Mouse (Mus musculus): ENCODE results near the gene Fam183b.
"Not testable (repeated sequence)": the region's sequence is repeated elsewhere in the genome, so short reads cannot be mapped to it uniquely, and the experiment has no call there.

Gene Fam183b

GRCm38 (mm10) chr11:58801558-58802228, at the start of gene Fam183b:
TSS of gene Fam183b (minus strand) at chr11:58801960.
- DNase-seq: peak; percentile 77 to 80

- DNase-seq: no peak
Measured at GRCm38 (mm10) chr11:58849731-58850130, 48.0 kb upstream of the Fam183b start.

- no peak for DNase-seq
Measured at GRCm38 (mm10) chr11:58847636-58848035, 45.9 kb upstream of the Fam183b start.

- peak; percentile 89 to 97 for DNase-seq
Measured at GRCm38 (mm10) chr11:58846919-58847461, 45.2 kb upstream of the Fam183b start, which contains the start of gene Gm12258. TSS of gene Gm12258 (plus strand) at chr11:58847158.

GRCm38 (mm10) chr11:58838951-58839350, 37.2 kb upstream of the Fam183b start, which contains the start of gene Olfr311:
TSS of gene Olfr311 (plus strand) at chr11:58839251.
- DNase-seq: not testable (repeated sequence)

- DNase-seq: not testable (repeated sequence)
Measured at GRCm38 (mm10) chr11:58832541-58832940, 30.8 kb upstream of the Fam183b start.

- DNase-seq: no peak
Measured at GRCm38 (mm10) chr11:58829764-58830163, 28.0 kb upstream of the Fam183b start.

GRCm38 (mm10) chr11:58828937-58829336, 27.2 kb upstream of the Fam183b start, which contains the start of gene Olfr312:
TSS of gene Olfr312 (plus strand) at chr11:58829237.
- not testable (repeated sequence) for DNase-seq

- no peak for DNase-seq
Measured at GRCm38 (mm10) chr11:58815676-58816075, 13.9 kb upstream of the Fam183b start.

- DNase-seq: not testable (repeated sequence)
Measured at GRCm38 (mm10) chr11:58814700-58815099, 12.9 kb upstream of the Fam183b start, which contains the start of gene Olfr313. TSS of gene Olfr313 (plus strand) at chr11:58815000.

- DNase-seq: no peak
Measured at GRCm38 (mm10) chr11:58812001-58812400, 10.2 kb upstream of the Fam183b start.

- no peak for DNase-seq
Measured at GRCm38 (mm10) chr11:58804393-58804792, 2.6 kb upstream of the Fam183b start.

- DNase-seq: no peak
Measured at GRCm38 (mm10) chr11:58803871-58804270, 2.1 kb upstream of the Fam183b start.

GRCm38 (mm10) chr11:58799747-58800146, 2.0 kb downstream of the Fam183b start:
- DNase-seq: no peak

GRCm38 (mm10) chr11:58796850-58797249, 4.9 kb downstream of the Fam183b start:
- DNase-seq: peak; percentile 26 to 41

- DNase-seq: no peak
Measured at GRCm38 (mm10) chr11:58795856-58796255, 5.9 kb downstream of the Fam183b start.

- DNase-seq: no peak
Measured at GRCm38 (mm10) chr11:58790646-58791045, 11.1 kb downstream of the Fam183b start.

GRCm38 (mm10) chr11:58790053-58790452, 11.7 kb downstream of the Fam183b start:
- DNase-seq: no peak

- no peak for DNase-seq
Measured at GRCm38 (mm10) chr11:58789532-58789931, 12.2 kb downstream of the Fam183b start.

- no peak for DNase-seq
Measured at GRCm38 (mm10) chr11:58788346-58788745, 13.4 kb downstream of the Fam183b start.

GRCm38 (mm10) chr11:58787651-58788050, 14.1 kb downstream of the Fam183b start:
- DNase-seq: no peak

GRCm38 (mm10) chr11:58784182-58784581, 17.6 kb downstream of the Fam183b start:
- no peak for DNase-seq

GRCm38 (mm10) chr11:58782480-58783089, 19.2 kb downstream of the Fam183b start, which contains the start of gene Olfr314:
TSS of gene Olfr314 (plus strand) at chr11:58782952.
- no peak for DNase-seq

GRCm38 (mm10) chr11:58772888-58773287, 28.9 kb downstream of the Fam183b start, which contains the start of gene Olfr315:
TSS of gene Olfr315 (plus strand) at chr11:58773188.
- DNase-seq: no peak
